Mouse (Mus musculus) midbrain, embryonic 16.5 days (tissue): ENCODE data around the gene Ccs. TPM values are rescaled to one million over a fixed set of nuclear protein-coding genes. Genes with fewer than 3 reads are reported as not detected.
A peak's percentile ranks its signal among the peaks of the same experiment; 100 is the strongest.

Experiments used
- ATAC-seq: fragments of 200-750 bp; cut with Nextera tagmentation; 2 replicates; pipeline ENCODE4 v1.8.0; 2017; ENCODE audit warnings: moderate TSS enrichment
- H3K27ac ChIP-seq: fragments of 300-500 bp; sonication (generic); 2 replicates; pipeline ENCODE4 v1.5.1; 2014; ENCODE audit warnings: mild to moderate bottlenecking, low read length, mixed read lengths
- H3K27me3 ChIP-seq: fragments of 300-500 bp; sonication (generic); 2 replicates; pipeline ENCODE4 v1.6.1; 2014; ENCODE audit warnings: low read depth, low read length, mixed read lengths; ENCODE audit not compliant: control insufficient read depth, insufficient read depth
- H3K36me3 ChIP-seq: fragments of 300-500 bp; sonication (generic); 2 replicates; pipeline ENCODE4 v1.6.1; 2014; ENCODE audit warnings: mild to moderate bottlenecking, low read length, moderate library complexity, mixed read lengths; ENCODE audit not compliant: control insufficient read depth, insufficient read depth
- H3K4me1 ChIP-seq: fragments of 300-500 bp; sonication (generic); 2 replicates; pipeline ENCODE4 v1.6.1; 2014; ENCODE audit warnings: mild to moderate bottlenecking, low read length, mixed read lengths; ENCODE audit not compliant: control insufficient read depth, insufficient read depth
- H3K4me2 ChIP-seq: fragments of 300-500 bp; sonication (generic); 2 replicates; pipeline ENCODE4 v1.6.1; 2014; ENCODE audit warnings: mild to moderate bottlenecking, low read length, mixed read lengths
- H3K4me3 ChIP-seq: fragments of 300-500 bp; sonication (generic); 2 replicates; pipeline ENCODE4 v1.5.1; 2014; ENCODE audit warnings: low read depth, mild to moderate bottlenecking, low read length, moderate library complexity, mixed read lengths
- H3K9ac ChIP-seq: fragments of 300-500 bp; sonication (generic); 2 replicates; pipeline ENCODE4 v1.6.1; 2014; ENCODE audit warnings: low read depth, low read length, mixed read lengths
- H3K9me3 ChIP-seq: fragments of 300-500 bp; sonication (generic); replicated peaks from 2 replicates; pipeline ENCODE4 v1.6.1; 2014; ENCODE audit warnings: mild to moderate bottlenecking, low read length, mixed read lengths; ENCODE audit not compliant: control insufficient read depth, poor library complexity, severe bottlenecking
- WGBS: fragments of 180-500 bp; shearing (Covaris S2); extraction: QIAGEN DNeasy Blood & Tissue Kit; methylation state at CpG from one replicate; pipeline ENCODE4 v1.1.7; 2014; 5-methylcytosine and 5-hydroxymethylcytosine counted together
- polyA plus RNA-seq: library from polyadenylated mRNA; unstranded; fragments of >200 nt; fragmentation: Nextera tagmentation; extraction: Ambion mirVana; gene quantifications from 2 replicates; pipeline ENCODE4 v1.2.1, GENCODE M21; 2015

Ccs gene
- polyA plus RNA-seq, 1 experiment from 2014 or later, result 42.5 TPM

- H3K4me1 ChIP-seq, result peaks cover 14% of the 10 kb centered on the region
- H3K27me3 ChIP-seq, result peaks cover 18% of the 10 kb centered on the region
- ATAC-seq, result no peak
- H3K4me3 ChIP-seq, result no peak overlapping the region
- no peak overlapping the region for H3K4me2 ChIP-seq
- H3K36me3 ChIP-seq, result no peaks in the 10 kb centered on the region
- no peaks in the 10 kb centered on the region for H3K9me3 ChIP-seq
- H3K9ac ChIP-seq, result no peak overlapping the region
- no peak overlapping the region for H3K27ac ChIP-seq
- 79% methylated on average over 2 of the region's 2 CpGs for WGBS
Measured at GRCm38 (mm10) chr19:4842611-4843010, 3.5 kb upstream of the Ccs start.

GRCm38 (mm10) chr19:4840848-4841247, 1.7 kb upstream of the Ccs start:
- Histone ChIP-seq H3K4me3 (no peak overlapping the region), H3K27me3 (peaks cover 18% of the 10 kb centered on the region), H3K4me1 (peaks cover 14% of the 10 kb centered on the region), H3K9ac (no peak overlapping the region), H3K27ac (no peak overlapping the region), H3K4me2 (no peak overlapping the region), H3K9me3 (no peaks in the 10 kb centered on the region), H3K36me3 (no peaks in the 10 kb centered on the region)
- ATAC-seq, result no peak
- WGBS, result 86% methylated on average over 9 of the region's 9 CpGs

GRCm38 (mm10) chr19:4838526-4839140, 499 bp downstream of the Ccs start:
- H3K9me3 ChIP-seq, result no peaks in the 10 kb centered on the region
- H3K4me2 ChIP-seq, result peak overlapping the region; percentile 98
- H3K27me3 ChIP-seq, result peaks cover 18% of the 10 kb centered on the region
- peak overlapping the region; percentile 70 for H3K4me3 ChIP-seq
- peaks cover 14% of the 10 kb centered on the region for H3K4me1 ChIP-seq
- peak overlapping the region; percentile 35; the same call in 1 of the 2 replicates for H3K27ac ChIP-seq
- no peak; the same call in 1 of the 2 replicates for ATAC-seq
- H3K36me3 ChIP-seq, result no peaks in the 10 kb centered on the region
- WGBS, result 27% methylated on average over 10 of the region's 10 CpGs
- peak overlapping the region; percentile 79 for H3K9ac ChIP-seq

- no peaks in the 10 kb centered on the region for H3K9me3 ChIP-seq
- 93% methylated on average over 6 of the region's 6 CpGs for WGBS
- no peak overlapping the region for H3K4me2 ChIP-seq
- H3K4me3 ChIP-seq, result no peak overlapping the region
- peaks cover 14% of the 10 kb centered on the region for H3K4me1 ChIP-seq
- peaks cover 18% of the 10 kb centered on the region for H3K27me3 ChIP-seq
- ATAC-seq, result no peak
- H3K27ac ChIP-seq, result no peak overlapping the region
- H3K36me3 ChIP-seq, result peaks cover 4% of the 10 kb centered on the region; the same call in 1 of the 2 replicates
- H3K9ac ChIP-seq, result no peak overlapping the region
Measured at GRCm38 (mm10) chr19:4837049-4837448, 2.1 kb downstream of the Ccs start.

- Histone ChIP-seq H3K9ac (no peak overlapping the region), H3K4me3 (no peak overlapping the region), H3K36me3 (peaks cover 4% of the 10 kb centered on the region; the same call in 1 of the 2 replicates), H3K27ac (no peak overlapping the region), H3K9me3 (no peaks in the 10 kb centered on the region), H3K27me3 (peaks cover 9% of the 10 kb centered on the region), H3K4me1 (peaks cover 14% of the 10 kb centered on the region), H3K4me2 (no peak overlapping the region)
- WGBS, result 72% methylated on average over 2 of the region's 2 CpGs
- no peak for ATAC-seq
Measured at GRCm38 (mm10) chr19:4836096-4836495, 3.0 kb downstream of the Ccs start.

- Histone ChIP-seq H3K27ac (no peak overlapping the region), H3K9ac (no peak overlapping the region), H3K36me3 (peaks cover 4% of the 10 kb centered on the region; the same call in 1 of the 2 replicates), H3K4me1 (peaks cover 10% of the 10 kb centered on the region), H3K4me2 (no peak overlapping the region), H3K27me3 (no peaks in the 10 kb centered on the region), H3K9me3 (no peaks in the 10 kb centered on the region), H3K4me3 (no peak overlapping the region)
- WGBS, result 89% methylated on average over 8 of the region's 8 CpGs
- ATAC-seq, result no peak
Measured at GRCm38 (mm10) chr19:4833977-4834376, 5.2 kb downstream of the Ccs start.

GRCm38 (mm10) chr19:4829156-4829555, 10.0 kb downstream of the Ccs start:
- H3K27ac ChIP-seq, result no peak overlapping the region
- no peaks in the 10 kb centered on the region for H3K9me3 ChIP-seq
- no peak overlapping the region for H3K4me3 ChIP-seq
- no peaks in the 10 kb centered on the region for H3K27me3 ChIP-seq
- no peak overlapping the region for H3K4me2 ChIP-seq
- ATAC-seq, result no peak
- WGBS, result 66% methylated on average over 7 of the region's 7 CpGs
- peaks cover 14% of the 10 kb centered on the region for H3K36me3 ChIP-seq
- H3K9ac ChIP-seq, result no peak overlapping the region
- H3K4me1 ChIP-seq, result no peaks in the 10 kb centered on the region

GRCm38 (mm10) chr19:4828444-4829114, 10.6 kb downstream of the Ccs start:
- no peak for ATAC-seq
- 69% methylated on average over 16 of the region's 16 CpGs for WGBS
- H3K27me3 ChIP-seq, result no peaks in the 10 kb centered on the region

GRCm38 (mm10) chr19:4820678-4821303, 18.3 kb downstream of the Ccs start:
- 72% methylated on average over 5 of the region's 5 CpGs for WGBS
- Histone ChIP-seq H3K9me3 (no peaks in the 10 kb centered on the region), H3K9ac (no peak overlapping the region), H3K4me2 (no peak overlapping the region), H3K27ac (no peak overlapping the region), H3K4me1 (no peaks in the 10 kb centered on the region), H3K4me3 (no peak overlapping the region), H3K36me3 (peaks cover 10% of the 10 kb centered on the region), H3K27me3 (no peaks in the 10 kb centered on the region)
- ATAC-seq, result no peak

More at GRCm38 (mm10) chr19:4828444-4829114, 10.6 kb downstream of the Ccs start:
- Histone ChIP-seq H3K4me3 (no peak overlapping the region), H3K36me3 (peaks cover 14% of the 10 kb centered on the region), H3K4me1 (no peaks in the 10 kb centered on the region), H3K9me3 (no peaks in the 10 kb centered on the region), H3K4me2 (no peak overlapping the region), H3K27ac (no peak overlapping the region), H3K9ac (no peak overlapping the region)
